Mouse (Mus musculus): ENCODE measurements around the gene Rrp1b.
A peak's percentile ranks its signal among the peaks of the same experiment; 100 is the strongest.
"Not testable (repeated sequence)": the region's sequence is repeated elsewhere in the genome, so short reads cannot be mapped to it uniquely, and the experiment has no call there.

Rrp1b gene

DNA sequence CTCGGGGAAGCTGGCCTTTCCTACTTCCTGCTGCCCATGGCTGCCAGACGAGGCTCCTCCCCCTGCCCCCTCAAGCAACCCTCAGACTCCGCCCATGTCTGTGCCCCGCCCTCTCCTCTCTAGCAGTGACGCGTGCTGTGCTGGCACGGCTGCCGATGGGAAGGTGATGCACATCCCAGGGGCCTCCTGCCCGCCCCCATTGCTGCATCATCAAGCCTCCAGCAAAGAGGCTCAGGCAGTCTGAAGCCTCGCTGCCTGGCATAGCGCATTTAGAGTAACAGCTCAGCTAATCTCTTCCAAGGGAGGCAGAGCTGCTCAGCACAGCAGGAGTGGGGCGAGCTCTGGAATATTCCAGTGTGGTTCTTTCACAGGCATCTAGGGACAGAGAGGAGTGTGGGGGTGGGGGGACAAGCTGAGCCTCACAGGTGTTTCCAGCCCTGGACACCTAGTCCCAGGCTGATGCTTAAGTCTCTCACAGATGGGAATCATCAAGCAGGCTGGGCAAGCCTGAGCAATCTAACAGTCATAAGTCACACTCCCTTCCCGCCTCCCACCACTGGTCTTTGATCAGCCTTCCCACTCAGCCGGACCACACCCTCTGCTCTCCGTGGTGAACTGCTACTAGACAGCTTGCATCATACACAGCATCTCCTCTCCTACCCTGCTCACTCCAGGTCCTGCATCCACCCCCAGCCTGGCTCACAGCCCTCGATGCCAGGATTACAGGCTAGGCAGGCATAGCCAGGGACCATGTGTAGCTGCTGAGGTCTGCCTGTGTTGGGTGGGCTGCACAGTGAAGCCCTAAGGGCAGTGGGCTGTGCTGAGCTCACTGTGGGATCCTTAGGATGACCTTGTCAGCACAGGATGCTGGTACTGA lies 55.7 kb downstream of the Rrp1b start:
- DNase-seq, result peak; percentile 84

DNA sequence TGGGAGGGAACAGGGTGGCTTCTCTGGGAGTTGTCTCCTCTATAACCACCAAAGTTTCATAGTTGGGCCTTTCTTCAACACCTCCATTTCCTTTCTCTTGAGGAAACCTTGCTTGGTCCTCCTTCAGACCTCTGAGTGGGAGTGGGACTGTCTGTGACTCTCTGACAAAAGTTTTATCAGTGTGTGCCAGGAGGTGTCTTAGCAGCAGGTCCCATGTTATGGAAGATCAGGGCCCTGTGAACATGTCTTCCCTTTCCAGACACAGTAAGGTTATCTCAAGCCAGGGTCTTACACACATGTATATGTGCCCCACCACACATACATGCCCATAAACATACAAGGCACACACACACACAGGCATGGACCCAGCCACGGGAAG lies 56.3 kb downstream of the Rrp1b start:
- no peak for DNase-seq

DNA sequence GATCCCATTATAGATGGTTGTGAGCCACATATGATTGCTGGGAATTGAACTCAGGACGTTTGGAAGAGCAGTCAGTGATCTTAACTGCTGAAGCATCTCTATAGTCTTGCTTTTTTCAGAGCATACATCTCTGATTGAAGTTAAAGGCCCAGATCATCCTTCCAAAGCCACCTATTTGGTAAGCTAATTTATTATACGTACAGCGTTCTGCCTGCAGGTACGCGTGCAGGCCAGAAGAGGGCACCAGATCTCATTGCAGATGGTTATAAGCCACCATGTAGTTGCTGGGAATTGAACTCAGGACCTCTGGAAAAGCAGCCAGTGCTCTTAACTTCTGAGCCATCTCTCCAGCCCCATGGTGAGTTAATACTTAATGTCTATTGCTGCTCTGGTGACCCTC lies 57.0 kb downstream of the Rrp1b start:
- DNase-seq, result no peak

DNA sequence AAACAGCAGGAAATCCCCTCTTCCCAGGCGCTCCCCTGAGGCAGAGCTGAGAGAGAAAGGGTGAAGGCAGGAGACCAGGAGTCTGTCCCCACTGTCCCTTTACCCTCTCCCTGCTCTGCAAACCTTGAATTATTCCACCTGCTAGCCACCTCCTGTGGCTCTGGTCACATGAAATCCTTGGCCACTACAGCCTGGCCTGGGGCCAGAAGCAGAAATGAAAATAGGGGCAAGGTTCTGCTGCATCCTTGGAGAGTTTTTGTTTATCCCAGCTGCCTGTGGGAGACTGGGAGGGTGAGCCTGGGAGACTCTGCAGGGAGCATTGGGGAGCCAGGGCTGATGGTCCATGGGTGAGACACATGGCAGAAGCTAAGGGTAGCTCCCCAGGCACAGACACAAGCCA lies 61.8 kb downstream of the Rrp1b start:
- no peak for DNase-seq

DNA sequence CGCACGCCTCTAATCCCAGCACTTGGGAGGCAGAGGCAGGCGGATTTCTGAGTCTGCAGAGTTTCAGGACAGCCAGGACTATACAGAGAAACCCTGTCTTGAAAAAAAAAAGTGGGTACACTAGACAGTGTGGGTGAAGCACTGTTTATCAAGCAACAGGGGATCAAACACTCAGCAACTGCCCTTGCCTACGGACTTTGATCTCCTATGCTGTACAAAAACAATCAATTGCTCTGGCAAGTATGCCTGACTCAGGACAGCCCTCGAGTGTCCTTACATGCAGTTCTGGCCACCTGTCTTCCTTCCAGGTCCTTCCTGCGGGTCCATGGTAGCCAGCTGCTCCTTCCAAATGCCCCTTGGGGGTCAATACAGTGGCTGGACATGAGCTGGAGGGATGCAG lies 63.0 kb downstream of the Rrp1b start:
- DNase-seq, result not testable (repeated sequence)

DNA sequence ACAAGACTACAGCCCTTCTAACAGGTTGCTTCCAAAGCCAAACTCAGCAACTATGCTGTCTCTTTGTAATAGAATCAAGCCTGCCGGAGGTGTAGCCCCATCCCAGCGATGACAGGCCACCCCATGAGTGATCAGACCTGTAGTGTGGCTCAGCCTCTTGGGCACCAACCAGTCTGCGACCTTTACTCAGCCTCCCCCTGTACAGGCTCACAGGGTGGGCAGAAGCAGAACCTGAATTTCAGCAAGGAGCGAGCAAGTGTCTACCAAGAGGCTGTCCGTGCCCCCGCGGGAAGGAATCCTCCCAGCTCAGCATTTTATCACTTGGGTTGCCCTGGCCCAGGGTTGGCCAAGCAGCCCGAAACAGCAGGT lies 63.7 kb downstream of the Rrp1b start:
- DNase-seq, result no peak

DNA sequence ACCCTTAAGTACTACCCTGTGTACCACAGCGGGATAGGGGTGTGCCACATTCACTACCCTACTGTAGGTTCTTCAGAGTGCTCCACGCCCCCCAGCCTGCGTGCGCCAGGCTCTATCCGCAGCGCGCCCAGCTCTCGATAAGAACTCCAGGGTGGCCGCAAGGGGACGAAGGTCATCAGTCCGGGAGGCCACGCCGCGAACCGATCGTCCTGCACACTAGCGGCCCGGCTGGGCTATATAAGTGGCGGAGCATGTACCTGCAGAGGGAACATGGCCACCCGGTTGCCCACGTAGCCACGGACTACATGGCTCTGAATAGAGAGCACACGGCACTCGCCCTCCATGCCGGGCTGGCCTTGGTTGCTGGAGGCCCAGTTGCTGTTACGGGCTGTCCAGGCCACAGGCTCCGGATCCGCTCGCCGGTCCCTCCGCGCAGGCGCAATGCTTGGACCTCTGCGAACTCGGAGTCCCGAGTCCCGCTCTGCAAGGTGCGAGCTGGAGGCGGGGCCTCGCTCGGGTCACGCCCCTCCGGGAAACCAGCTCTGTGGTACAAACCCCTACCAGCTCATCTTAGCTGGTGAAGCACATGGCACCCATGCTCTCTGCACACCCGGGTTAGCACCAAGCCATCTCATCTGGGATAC lies 64.2 kb downstream of the Rrp1b start:
- DNase-seq, result peak; percentile 41 to 52

DNA sequence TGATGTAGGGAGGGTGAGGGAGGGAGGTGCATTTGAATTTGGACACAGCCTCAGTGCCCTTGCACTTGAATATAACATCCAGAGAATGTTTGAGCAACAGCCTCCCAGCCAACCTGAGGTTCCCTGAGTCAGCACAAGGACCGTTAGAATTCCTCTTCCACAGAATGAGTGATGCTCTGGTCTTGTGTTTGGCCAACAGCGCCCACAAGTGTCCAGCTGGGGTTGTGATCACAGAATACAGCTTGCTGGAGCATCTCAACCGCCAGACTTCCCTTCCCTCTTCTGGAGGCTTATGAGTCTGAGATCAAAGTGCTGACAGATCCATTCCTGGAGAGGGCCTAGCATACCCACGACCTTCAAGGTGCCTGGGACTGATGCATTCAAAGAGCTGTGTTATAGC lies 67.2 kb downstream of the Rrp1b start:
- DNase-seq, result no peak

DNA sequence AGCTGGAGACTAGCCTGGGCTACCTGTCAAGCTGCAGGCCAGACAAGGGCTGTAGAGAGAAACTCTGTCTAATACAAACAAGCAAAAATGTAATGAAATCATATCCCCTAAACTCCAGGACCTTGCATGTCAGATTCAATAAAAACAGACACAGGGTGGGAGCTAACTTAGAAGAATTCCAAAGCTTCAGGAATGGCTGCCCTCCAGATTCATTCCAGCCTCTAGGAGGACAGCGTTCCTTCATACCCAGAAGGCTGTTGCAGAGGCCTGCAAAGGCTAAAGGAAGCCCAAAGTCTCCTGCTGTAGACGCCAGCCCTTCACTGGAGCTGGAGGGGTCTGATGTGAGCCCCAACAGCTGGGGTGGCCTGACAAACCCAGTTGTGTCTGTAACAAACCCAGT lies 70.5 kb downstream of the Rrp1b start:
- no peak for DNase-seq

DNA sequence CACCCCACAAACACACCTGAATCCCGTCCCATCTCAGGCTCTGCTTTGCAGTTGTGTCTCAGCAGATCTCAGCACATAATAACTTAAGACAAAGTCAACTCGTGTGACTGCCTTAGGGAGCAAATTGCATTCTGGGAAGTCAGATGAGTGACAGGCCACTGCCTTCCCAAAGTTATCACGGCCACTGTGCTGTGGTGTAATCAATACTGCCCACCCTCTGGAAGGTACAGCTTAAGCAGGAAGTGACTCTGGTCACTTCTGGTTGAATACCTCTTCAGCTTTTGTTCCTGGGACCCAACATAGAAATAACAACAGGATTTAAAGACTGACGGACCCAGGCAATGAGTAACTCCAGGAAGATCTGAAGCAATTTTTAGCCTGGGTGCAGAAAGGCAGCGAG lies 72.0 kb downstream of the Rrp1b start:
- DNase-seq, result no peak

DNA sequence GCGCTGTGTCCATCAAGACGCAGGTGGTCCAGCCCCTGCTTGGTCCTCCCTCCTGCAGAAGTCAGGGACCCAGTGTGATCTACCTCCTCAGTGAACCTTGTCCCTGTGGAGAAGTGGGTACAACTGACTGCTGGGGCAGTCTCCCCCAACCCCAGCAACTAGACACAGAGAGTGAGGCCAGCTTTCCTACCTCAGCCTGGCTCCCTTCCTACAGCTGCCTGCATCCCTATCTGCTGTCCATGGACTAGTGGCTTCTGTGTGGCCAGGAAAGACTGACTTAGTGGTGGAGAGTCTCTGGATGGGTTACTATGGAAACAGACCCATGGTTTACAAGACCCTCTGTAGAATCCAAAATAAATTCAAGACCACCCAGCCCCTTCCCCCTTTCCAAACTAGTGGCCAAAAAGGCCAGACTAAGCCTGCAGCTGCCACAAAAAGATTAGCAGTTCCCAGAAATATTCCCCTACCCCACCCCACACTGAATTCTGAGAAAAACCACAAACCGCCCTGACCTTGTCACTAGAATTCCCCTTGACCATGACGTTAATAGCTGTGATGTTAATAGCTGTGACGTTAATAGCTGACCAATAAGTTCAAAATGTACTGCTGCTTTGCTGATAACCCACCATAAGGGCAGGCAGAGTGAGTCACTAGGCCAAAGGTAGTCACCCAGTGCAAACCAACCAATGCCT lies 72.6 kb downstream of the Rrp1b start:
- DNase-seq, result not testable (repeated sequence)

DNA sequence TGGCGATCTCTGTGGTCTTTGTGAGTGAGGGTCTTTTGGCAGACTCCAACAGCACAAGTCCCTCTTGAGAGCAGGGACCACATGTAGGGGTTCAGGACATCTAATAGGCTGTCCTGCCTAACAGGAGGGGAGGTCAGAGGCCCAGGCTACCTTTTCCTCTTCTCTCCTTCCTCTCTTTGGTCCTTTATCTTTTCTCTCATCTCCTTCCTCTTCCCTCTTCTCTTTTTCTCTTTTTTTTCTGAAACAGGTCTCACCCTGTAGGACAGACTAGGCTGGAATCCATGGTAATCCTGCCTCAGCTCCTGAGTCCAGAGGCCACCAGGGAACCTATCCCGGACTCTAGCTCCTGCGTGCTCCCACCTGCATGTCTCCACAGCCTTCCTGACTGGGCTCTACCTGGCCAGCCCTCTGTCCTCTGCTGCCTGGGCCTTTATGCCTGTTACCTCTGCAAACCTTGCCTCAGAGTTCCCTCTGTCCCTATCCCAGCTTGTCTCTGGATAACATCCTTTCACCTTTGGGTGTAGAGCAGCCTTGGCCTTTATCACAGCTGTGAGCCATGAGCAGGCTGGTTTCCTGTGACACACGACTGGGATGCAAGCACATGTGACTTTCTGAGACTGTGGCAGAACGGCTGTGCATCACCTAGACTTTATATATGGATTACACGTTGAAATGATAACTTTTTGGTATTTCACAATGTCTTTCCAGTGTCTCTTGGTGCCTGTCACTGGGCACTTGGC lies 73.5 kb downstream of the Rrp1b start:
- no peak for DNase-seq

DNA sequence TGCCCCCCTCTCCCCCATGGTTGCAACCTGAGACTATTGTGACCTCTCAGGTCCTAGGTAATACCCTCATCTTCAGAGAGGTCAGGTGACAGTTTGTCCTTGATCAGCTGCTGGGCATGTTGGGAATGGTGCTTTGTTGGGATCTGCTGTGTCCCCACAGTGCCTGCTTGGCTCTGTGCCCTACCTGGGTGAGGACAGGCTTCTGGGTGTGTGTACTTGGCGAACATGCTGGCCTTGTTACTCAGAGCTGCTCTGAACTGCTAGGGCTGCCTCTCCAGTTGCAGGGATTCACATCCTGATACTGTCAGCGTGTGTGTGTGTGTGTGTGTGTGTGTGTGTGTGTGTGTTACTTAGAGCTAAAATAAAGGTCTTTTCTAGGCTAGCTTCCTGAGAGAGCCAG lies 74.5 kb downstream of the Rrp1b start:
- DNase-seq, result no peak

DNA sequence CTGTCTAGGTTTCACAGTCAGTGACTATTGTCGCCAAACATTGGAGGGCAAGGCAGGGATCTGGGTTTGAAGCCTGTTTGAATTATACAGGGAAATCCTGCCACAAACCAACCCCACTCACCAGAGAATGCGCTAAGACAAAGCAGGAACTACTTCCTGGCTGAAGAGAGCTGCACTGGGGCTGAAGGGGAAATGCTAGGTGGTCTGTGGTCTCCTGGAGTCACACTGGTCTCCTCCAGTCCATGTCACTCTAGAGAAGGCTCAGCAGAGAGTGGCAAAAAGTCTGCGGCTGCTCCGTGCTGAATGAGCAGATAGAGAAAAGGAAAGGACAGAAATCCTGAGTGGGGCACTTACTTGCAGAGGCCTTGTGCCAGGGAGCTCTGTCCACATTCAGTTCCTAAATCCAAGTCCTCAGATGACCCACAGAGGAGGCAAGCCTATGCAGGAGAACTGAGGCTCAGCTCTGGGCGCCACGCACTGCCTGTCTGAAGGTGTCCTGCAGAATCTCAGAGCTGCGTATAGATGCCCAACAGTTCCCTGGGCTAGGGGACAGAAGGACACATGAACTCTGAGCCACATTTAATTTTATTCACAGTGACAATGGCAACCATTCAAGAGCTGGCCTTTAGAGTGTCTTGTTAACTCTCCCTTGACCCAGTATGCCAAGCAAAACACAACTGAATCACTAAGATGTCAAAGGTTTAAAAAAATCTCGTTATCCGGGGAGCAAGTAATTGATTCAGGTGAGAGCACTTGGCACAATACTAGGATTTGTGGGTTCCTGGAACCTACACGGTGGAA lies 75.3 kb downstream of the Rrp1b start:
- no peak for DNase-seq

Data from thymus, adult 18-20 months (tissue).